Mouse (Mus musculus) inflammation-experienced regulatory T-cells (primary cell): ENCODE data around the gene Pcbp2. TPM values are rescaled to one million over a fixed set of nuclear protein-coding genes. Genes with fewer than 3 reads are reported as not detected.

Source experiments
- polyA plus RNA-seq, 2 experiments: library from polyadenylated mRNA; unstranded; fragments of 100-300 nt; shearing (Covaris generic); gene quantifications; one replicate each; pipeline ENCODE4 v1.2.1; 2017

Gene Pcbp2
- 100 to 1,000 TPM in 1 of 2 experiments, 10 to 100 TPM in 1; 95.8 to 136 TPM for polyA plus RNA-seq

GRCm38 (mm10) chr15:102470183-102470604, at the start of gene Pcbp2:
Gene Pcbp2, plus strand, starts transcription at chr15:102470539.

GRCm38 (mm10) chr15:102445146-102445545, 25.2 kb upstream of the Pcbp2 start, which contains the start of gene Amhr2:
Gene Amhr2, plus strand, starts transcription at chr15:102445367.

GRCm38 (mm10) chr15:102458904-102459317, 11.4 kb upstream of the Pcbp2 start, which contains the start of gene Prr13:
Gene Prr13, plus strand, starts transcription at chr15:102459028.

GRCm38 (mm10) chr15:102503447-102503846, 33.1 kb downstream of the Pcbp2 start, which contains the start of gene Gm10337:
Gene Gm10337, plus strand, starts transcription at chr15:102503722.

GRCm38 (mm10) chr15:102516728-102517404, 46.5 kb downstream of the Pcbp2 start, which contains the start of gene Map3k12:
Gene Map3k12, minus strand, starts transcription at chr15:102517064.

GRCm38 (mm10) chr15:102517976-102518858, 47.9 kb downstream of the Pcbp2 start, which contains the start of gene Tarbp2:
Gene Tarbp2, plus strand, starts transcription at chr15:102518192.

GRCm38 (mm10) chr15:102524892-102525485, 54.6 kb downstream of the Pcbp2 start, which contains the start of gene Npff:
Gene Npff, minus strand, starts transcription at chr15:102524942.

Other genes starting within 250 kb of the Pcbp2 start
- gene Itgb7, start 238.6 kb upstream of the Pcbp2 start, polyA plus RNA-seq = 1,000 to 10,000 TPM; 1,270 to 1,388 TPM
- 10 to 100 TPM; 37.3 to 41.8 TPM for gene Rarg, start 213.0 kb upstream of the Pcbp2 start, polyA plus RNA-seq
- under 1 TPM in 1 of 2 experiments, not detected in 1; 0.34 TPM for gene Gm9918, start 200.0 kb upstream of the Pcbp2 start, polyA plus RNA-seq
- gene Mfsd5, start 191.1 kb upstream of the Pcbp2 start, polyA plus RNA-seq = 100 to 1,000 TPM; 101 to 121 TPM
- 1 to 10 TPM in 1 of 2 experiments, under 1 TPM in 1; 0.60 to 1.9 TPM for gene Espl1, start 174.3 kb upstream of the Pcbp2 start, polyA plus RNA-seq
- gene Pfdn5, start 144.4 kb upstream of the Pcbp2 start, polyA plus RNA-seq = 100 to 1,000 TPM; 410 to 478 TPM
- 10 to 100 TPM; 81.7 to 90.3 TPM for gene Myg1, start 138.8 kb upstream of the Pcbp2 start, polyA plus RNA-seq
- 10 to 100 TPM; 50.8 to 79.0 TPM for gene Aaas, start 119.8 kb upstream of the Pcbp2 start, polyA plus RNA-seq
- under 1 TPM in 1 of 2 experiments, not detected in 1; 0.33 TPM for gene Sp7, start 103.4 kb upstream of the Pcbp2 start, polyA plus RNA-seq
- 10 to 100 TPM; 14.5 to 14.9 TPM for gene Sp1, start 64.4 kb upstream of the Pcbp2 start, polyA plus RNA-seq
- gene Amhr2, start 25.2 kb upstream of the Pcbp2 start, polyA plus RNA-seq = under 1 TPM; 0.38 to 0.94 TPM
- 100 to 1,000 TPM; 513 to 642 TPM for gene Prr13, start 11.5 kb upstream of the Pcbp2 start, polyA plus RNA-seq
- gene Gm10337, start 33.2 kb downstream of the Pcbp2 start, polyA plus RNA-seq = not detected
- gene Map3k12, start 46.5 kb downstream of the Pcbp2 start, polyA plus RNA-seq = 1 to 10 TPM; 8.9 to 9.2 TPM
- gene Tarbp2, start 47.7 kb downstream of the Pcbp2 start, polyA plus RNA-seq = 10 to 100 TPM; 50.6 to 57.9 TPM
- 1 to 10 TPM; 5.1 to 7.0 TPM for gene Npff, start 54.4 kb downstream of the Pcbp2 start, polyA plus RNA-seq
- gene Gm28047, start 154.5 kb downstream of the Pcbp2 start, polyA plus RNA-seq = not detected
- 10 to 100 TPM; 39.2 to 45.9 TPM for gene Atf7, start 154.9 kb downstream of the Pcbp2 start, polyA plus RNA-seq
- gene Atp5g2, start 201.8 kb downstream of the Pcbp2 start, polyA plus RNA-seq = 10 to 100 TPM; 13.5 to 20.1 TPM